Mouse (Mus musculus) left cerebral cortex, postnatal 14 days (tissue): ENCODE results near the gene Cnp. TPM values are rescaled to one million over a fixed set of nuclear protein-coding genes. Genes with fewer than 3 reads are reported as not detected.

Experiments
- total RNA-seq, 2 experiments: library from RNA; stranded (reverse); gene quantifications; 2 replicates each; pipeline ENCODE4 v1.2.3; 2021

The Cnp gene
- total RNA-seq, 2 experiments from 2014 or later, result 158 to 245 TPM

Other genes starting within 250 kb of the Cnp start
- gene Gast, start 240.5 kb upstream of the Cnp start, total RNA-seq, result not detected
- 100 to 1,000 TPM in 1 of 2 experiments, 10 to 100 TPM in 1; 94.6 to 151 TPM for gene Hap1, start 218.8 kb upstream of the Cnp start, total RNA-seq
- gene Jup, start 177.1 kb upstream of the Cnp start, total RNA-seq, result 10 to 100 TPM; 38.1 to 49.8 TPM
- 1 to 10 TPM; 5.7 to 5.8 TPM for gene P3h4, start 160.1 kb upstream of the Cnp start, total RNA-seq
- gene Fkbp10, start 159.2 kb upstream of the Cnp start, total RNA-seq, result 10 to 100 TPM; 10.0 to 12.2 TPM
- gene Nt5c3b, start 133.1 kb upstream of the Cnp start, total RNA-seq, result 10 to 100 TPM; 62.9 to 63.1 TPM
- 1 to 10 TPM; 1.4 to 2.2 TPM for gene Klhl10, start 133.0 kb upstream of the Cnp start, total RNA-seq
- gene Klhl11, start 102.2 kb upstream of the Cnp start, total RNA-seq, result 10 to 100 TPM; 81.8 to 82.1 TPM
- gene Acly, start 46.9 kb upstream of the Cnp start, total RNA-seq, result 100 to 1,000 TPM; 116 to 121 TPM
- gene Ttc25, start 29.3 kb upstream of the Cnp start, total RNA-seq, result under 1 TPM; 0.40 to 0.51 TPM
- gene Nkiras2, start 44.3 kb downstream of the Cnp start, total RNA-seq, result 10 to 100 TPM; 23.9 to 25.4 TPM
- gene Dnajc7, start 45.3 kb downstream of the Cnp start, total RNA-seq, result 100 to 1,000 TPM; 239 to 244 TPM
- gene Zfp385c, start 117.6 kb downstream of the Cnp start, total RNA-seq, result under 1 TPM; 0.19 to 0.33 TPM
- gene Dhx58, start 129.4 kb downstream of the Cnp start, total RNA-seq, result 1 to 10 TPM; 1.9 to 2.0 TPM
- 10 to 100 TPM; 63.2 to 64.1 TPM for gene Kat2a, start 137.6 kb downstream of the Cnp start, total RNA-seq
- not detected for gene Hspb9, start 138.9 kb downstream of the Cnp start, total RNA-seq
- gene Rab5c, start 163.3 kb downstream of the Cnp start, total RNA-seq, result 100 to 1,000 TPM; 159 to 161 TPM
- 10 to 100 TPM; 10.1 to 13.7 TPM for gene Kcnh4, start 185.0 kb downstream of the Cnp start, total RNA-seq
- gene Hcrt, start 188.0 kb downstream of the Cnp start, total RNA-seq, result not detected
- gene Ghdc, start 196.1 kb downstream of the Cnp start, total RNA-seq, result 1 to 10 TPM; 5.3 to 6.5 TPM